Mouse (Mus musculus) small intestine, adult 2 months (tissue): ENCODE results near the gene Mlc1.

Source experiments
- CTCF ChIP-seq: fragments of 200-500 bp; IDR thresholded peaks from 2 replicates; pipeline ENCODE4 v1.5.1; 2012; ENCODE audit warnings: low read depth, mild to moderate bottlenecking, control low read depth, inconsistent platforms, low read length, moderate library complexity, mixed read lengths; ENCODE audit not compliant: insufficient replicate concordance, insufficient read length; ENCODE audit errors: extremely low read depth
- POLR2A ChIP-seq: fragments of 200-500 bp; IDR thresholded peaks from 2 replicates; pipeline ENCODE4 v1.6.1; 2012; ENCODE audit warnings: low read depth, mild to moderate bottlenecking, control low read depth, inconsistent platforms, low read length, moderate library complexity

- TF ChIP-seq CTCF (no peak), POLR2A (no peak)
Observed at GRCm38 (mm10) chr15:88917126-88917525, 61.7 kb downstream of the Mlc1 start.
